Mouse (Mus musculus) layer of hippocampus, postnatal 14 days (tissue): ENCODE data around the gene Top2b. TPM values are rescaled to one million over a fixed set of nuclear protein-coding genes. Genes with fewer than 3 reads are reported as not detected.

Experiments
- DNase-seq, 2 experiments: peaks; one replicate each; pipeline ENCODE4 v3.0.0; 2021 to 2022; ENCODE audit warnings: low spot score in 2 of 2, mixed read lengths in 1 of 2
- total RNA-seq, 2 experiments: library from RNA; stranded (reverse); gene quantifications; 2 replicates each; pipeline ENCODE4 v1.2.3; 2021

Top2b gene
- total RNA-seq, 2 experiments from 2014 or later, result 108 to 127 TPM

DNA sequence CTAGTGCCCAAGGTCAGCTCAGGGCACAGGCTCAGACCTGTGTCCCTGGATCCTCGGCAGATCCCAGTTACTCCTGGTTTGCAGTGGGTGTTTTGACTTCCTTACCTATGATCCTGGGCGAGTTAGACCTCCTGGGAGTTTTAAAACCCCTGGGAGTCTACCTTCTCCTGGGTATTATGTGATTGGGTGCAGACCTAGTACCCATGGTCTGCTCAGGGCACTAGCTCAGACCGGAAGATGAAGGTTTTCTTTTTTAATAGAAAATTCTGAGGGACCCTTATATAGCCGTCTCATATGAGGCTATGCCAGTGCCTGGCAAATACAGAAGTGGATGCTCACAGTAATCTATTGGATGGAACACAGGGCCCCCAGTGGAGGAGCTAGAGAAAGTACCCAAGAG lies 40.2 kb downstream of the Top2b start:
- no peak for DNase-seq

DNA sequence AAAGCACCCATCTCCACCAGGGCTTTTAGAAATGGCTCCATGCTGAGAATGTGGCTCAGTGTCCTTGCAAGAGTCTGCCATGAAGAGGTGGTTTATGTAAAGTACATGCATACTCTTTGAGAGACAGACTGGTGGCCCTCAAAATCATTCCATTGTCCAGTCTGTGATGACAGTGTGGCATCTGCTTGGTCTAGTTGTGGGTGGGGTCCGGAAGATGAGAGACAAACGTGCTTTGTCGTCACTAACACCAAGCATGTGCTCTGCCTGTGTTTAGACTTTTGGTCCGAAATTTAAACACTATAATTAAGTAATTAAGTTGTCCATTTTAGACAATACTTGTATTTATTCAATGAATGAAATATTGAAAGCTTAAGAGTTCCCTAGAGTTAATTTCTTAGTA lies 49.2 kb downstream of the Top2b start:
- DNase-seq, result no peak

GRCm38 (mm10) chr14:16427569-16427968 lies 62.6 kb downstream of the Top2b start:
- no peak for DNase-seq

DNA sequence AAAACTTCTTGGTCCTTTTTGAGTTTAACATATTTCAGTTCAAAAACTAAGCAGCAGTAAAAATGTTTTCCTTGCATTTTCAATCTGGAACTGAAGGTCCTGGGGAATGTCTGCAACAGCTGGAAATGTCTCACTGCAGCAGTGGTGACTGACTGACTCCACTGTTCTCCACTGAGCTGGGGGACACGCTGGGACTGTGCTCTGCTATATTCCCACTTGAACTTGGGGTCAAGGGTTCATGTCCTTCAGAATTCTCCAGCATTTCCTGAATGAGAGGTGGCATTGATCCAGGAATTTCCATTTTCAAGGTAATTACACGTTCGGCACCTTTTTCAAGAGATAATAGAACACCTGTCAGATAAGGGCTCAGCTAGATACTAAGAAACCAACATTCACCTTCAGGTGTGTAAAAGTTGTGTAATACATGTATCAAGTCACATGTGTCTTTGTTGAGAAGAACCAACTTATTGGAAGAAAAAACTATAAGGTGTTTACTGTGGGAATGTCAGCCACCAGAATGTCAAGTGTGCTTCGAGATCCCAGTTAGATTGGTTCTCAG lies 67.0 kb downstream of the Top2b start:
- DNase-seq, result no peak

GRCm38 (mm10) chr14:16432550-16432949 lies 67.6 kb downstream of the Top2b start:
- DNase-seq, result no peak

GRCm38 (mm10) chr14:16433206-16433605 lies 68.2 kb downstream of the Top2b start:
- DNase-seq, result no peak

DNA sequence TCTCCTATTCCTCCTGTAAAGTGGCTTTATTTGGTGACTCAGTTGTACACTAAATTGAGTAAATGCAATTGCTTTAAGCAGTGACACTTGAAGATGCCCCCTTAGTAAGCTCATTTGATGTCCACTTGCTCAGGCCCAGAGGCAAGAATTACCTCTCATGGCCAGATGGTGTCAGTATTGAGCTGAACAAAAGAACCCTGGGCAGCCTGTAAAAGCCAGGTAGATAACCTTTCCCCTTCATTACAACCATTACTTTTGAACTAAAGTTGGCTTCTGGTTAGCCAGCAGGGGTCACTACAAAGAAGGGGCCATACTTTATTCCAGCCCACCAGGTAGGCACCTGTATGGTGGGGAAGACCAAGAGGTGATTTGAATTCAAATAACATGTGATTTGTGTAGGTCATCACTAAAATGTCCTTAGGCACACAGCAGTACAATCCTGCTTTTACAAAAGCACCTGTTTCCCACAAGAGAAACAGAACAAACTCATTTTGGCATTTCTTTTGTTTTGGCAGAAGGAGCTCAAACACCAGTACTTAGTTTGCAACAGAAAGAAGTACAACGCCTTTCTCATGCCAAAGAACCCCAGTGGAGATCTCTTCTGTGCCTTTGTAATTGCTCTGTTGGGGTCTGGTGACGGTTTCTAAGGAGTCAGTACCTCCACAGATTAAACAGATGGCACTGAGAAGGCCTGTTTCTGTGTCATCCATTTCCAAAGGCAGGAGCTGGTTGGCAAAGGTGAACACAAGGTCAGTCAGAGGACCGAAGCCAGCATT lies 69.6 kb downstream of the Top2b start:
- DNase-seq, result peak; percentile 58 to 65

GRCm38 (mm10) chr14:16437386-16437785 lies 72.4 kb downstream of the Top2b start:
- DNase-seq, result no peak

DNA sequence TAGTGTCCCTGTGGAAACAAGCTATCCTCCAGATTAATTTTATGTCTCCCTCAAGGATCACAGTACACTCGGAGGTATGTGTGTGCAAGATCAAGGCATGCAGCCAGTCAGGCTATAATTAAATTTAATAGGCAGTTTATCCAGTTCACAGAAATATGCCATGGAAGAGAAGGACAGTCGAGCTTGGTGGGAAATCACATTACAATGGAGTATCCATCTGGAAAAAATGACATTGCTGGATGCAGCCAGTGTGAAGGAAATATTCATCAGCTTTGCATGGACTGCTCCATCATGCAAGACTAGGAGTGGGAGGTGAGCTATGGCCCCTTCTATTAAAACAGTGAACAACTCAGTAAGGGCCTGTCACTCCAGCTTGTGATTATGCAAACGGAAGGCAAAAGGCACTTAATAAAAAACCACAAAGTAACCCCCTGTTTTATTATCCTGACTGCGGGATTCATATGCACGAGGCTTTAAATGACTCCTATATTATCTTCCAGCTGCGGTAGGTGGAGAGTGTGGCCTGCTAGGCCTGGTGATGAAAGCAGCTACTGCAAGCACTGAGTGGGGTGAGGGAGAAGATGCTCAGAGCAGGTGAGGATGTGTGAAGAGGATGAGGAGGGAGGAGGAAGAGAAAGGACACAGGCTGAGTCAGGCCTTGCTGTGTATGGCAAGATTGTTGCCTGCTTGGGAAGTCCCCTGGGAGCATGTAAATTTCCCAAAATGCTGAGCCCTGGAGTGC lies 74.6 kb downstream of the Top2b start:
- no peak for DNase-seq

- DNase-seq, result no peak
These were observed 79.9 kb downstream of the Top2b start for GRCm38 (mm10) chr14:16444859-16445258.

GRCm38 (mm10) chr14:16447587-16447986 lies 82.6 kb downstream of the Top2b start:
- DNase-seq, result no peak

DNA sequence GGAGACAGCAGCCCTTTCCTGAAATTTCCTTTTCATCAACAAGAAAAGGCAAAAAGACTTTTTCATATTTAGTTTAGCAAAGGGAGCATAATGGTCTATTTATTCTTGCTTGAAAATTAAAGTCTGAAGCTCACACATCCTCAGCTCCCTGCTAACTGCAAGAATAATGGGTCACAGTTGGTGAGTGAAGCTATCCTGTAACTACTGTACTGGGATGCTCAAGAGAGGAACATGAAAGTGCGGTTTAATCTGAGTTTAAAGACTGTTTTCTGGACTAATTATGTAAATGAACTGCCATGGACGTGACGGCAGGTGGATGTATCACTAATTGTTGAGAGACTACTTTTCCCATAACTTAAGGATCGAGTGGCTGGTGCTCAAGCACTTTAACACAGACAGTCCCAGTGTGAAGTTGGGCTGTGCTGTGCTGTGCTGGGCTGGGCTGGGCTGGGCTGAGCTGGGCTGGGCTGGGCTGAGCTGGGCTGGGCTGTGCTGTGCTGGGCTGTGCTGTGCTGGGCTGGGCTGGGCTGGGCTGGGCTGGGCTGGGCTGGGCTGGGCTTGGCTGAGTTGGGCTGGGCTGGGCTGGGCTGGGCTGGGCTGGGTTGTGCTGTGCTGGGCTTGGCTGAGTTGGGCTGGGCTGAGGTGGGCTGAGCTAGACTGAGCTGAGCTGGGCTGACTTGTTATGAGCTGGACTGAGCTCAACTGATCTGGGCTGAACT lies 83.4 kb downstream of the Top2b start:
- no peak for DNase-seq

DNA sequence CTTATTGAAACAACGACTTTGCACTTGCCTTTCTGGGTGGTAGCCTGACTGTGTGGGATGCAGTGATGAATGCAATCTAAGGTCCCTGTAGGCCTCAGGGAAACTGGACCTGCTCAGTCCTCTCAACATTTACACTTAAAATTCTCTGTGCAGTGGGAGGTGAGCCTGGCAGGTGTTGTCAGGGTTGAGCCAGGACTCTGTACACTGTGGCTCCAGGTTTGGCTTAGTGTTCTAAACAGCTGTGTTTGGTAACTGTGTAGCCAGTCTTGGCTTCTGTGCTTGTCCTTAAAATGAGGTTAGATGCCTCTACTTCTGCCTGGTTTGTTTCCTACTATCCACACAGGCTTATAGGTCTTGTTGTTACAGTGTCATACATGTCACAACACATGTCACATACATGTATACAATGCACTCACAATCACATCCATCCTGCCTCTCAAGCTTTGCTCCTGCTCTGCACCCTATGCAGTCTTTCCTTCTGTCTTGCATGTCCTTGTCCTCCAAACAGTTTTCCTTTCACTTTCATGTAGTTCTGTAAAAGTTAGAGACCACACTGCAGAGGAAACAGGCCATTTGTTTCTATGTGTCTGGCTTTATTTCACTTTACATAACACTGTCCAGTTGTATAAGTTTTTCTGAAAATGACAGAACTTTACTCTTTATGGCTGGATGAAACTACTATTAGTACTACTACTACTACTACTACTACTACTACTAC lies 113.8 kb downstream of the Top2b start:
- no peak for DNase-seq

DNA sequence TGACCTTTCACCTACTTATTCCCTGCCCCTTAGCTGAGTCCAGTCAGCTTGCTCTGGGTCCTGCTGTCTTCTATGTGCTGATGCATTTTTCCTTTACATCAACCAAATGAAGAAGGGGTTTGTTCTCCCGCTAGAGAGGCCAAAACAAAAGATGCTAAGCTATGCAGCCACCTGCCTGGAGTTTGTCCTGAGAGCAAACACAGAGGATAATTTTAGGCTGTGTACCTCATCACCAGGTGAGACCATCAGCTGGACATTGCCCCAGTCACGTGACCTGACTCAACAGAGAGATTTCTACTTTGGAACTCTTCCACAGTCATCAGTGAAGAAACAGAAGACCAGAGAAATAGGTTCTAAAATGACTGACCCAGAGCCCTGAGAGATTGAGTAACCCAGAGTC lies 114.5 kb downstream of the Top2b start:
- DNase-seq, result no peak

GRCm38 (mm10) chr14:16480621-16481020 lies 115.6 kb downstream of the Top2b start:
- no peak for DNase-seq

DNA sequence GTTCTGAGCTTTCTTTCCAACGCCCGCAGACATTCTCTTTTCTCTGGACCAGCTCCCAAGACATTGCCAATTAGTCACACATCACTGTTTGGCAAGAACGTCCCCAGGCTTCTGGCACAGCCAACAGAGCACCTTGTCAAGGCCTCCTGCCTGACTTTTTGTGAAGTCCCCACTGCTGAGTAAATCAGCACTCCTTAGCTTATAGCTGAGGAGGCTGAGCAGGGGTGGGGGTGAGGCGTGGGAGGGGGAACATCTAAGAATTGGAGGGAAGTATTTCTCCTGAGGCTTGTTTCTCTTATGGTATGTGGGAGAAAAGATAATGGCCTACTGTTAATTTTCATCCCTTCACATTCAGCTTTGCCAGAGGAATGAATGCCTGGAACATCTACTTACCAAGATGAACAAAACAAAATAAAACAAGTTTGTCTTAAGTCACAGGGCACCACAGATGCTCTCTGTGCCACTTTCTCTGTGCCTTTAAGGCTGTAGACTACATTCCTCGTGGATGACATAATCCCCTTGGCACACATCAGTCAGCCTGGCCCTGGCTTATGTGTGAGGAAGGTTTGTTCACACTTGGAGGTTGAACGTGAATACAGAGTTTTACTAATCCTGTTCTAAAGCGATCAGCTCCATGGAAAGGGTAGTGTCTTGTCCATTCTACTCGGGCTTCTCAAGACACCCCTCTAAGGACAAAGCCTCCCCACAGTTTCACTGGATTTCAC lies 118.8 kb downstream of the Top2b start:
- DNase-seq, result no peak
